8 mouse cellular contexts compared by ENCODE assay signal in genomic region chr11:119490861-119491689, GRCm38 (mm10). TPM values are rescaled to one million over a fixed set of nuclear protein-coding genes. Genes with fewer than 3 reads are reported as not detected.
DNase-seq lines count a peak whose midpoint lies in the region; ATAC-seq and TF ChIP-seq lines count a peak whose summit lies in the region.

Gene Endov (plus strand): TSS chr11:119491347.

- H3K27me3 ChIP-seq in megakaryocyte, embryonic 14.5 days (replicated peaks) = no peaks in the 10 kb centered on the region

- H3K4me3 ChIP-seq in cortical plate, adult 2 months (ENCODE audit: insufficient read depth, low read length) = peak within 1 kb of the TSS; percentile 67
- H3K4me3 ChIP-seq in megakaryocyte, embryonic 14.5 days (replicated peaks) = peak within 1 kb of the TSS; percentile 97

- H3K4me1 ChIP-seq in cortical plate, adult 2 months (ENCODE audit: control insufficient read depth, insufficient read depth, low read length) = peaks cover 2% of the 10 kb centered on the region; the same call in 1 of the 2 replicates
- H3K4me1 ChIP-seq in megakaryocyte, embryonic 14.5 days = peaks cover 71% of the 10 kb centered on the region

- peaks cover 45% of the 10 kb centered on the region for H3K36me3 ChIP-seq in megakaryocyte, embryonic 14.5 days (replicated peaks; ENCODE audit: low read length)

- TF ChIP-seq POLR2A in cortical plate, adult 2 months (IDR thresholded peaks at IDR 0.05; ENCODE audit: extremely low read depth, insufficient read depth, low read length) = 0 out of 2 replicates have a peak, but pooled peaks have one; percentile 52

- peak; percentile 70 for TF ChIP-seq CTCF in cortical plate, adult 2 months (IDR thresholded peaks at IDR 0.05; ENCODE audit: extremely low read depth, insufficient read depth, low read length)

- peak; percentile 93 for ATAC-seq in activated CD4-positive, CD25-positive, alpha-beta regulatory T cell, adult 4 months

- DNase-seq in gastrocnemius, adult 8-10 months (ENCODE audit: low spot score in 2 of 2) = peak; percentile 93 to 95
- DNase-seq in hindlimb bud, embryonic 11.5 days (ENCODE audit: extremely low spot score, low read depth, low spot score) = peak; percentile 81
- DNase-seq in left cerebral cortex, adult 8-10 months (ENCODE audit: low spot score in 2 of 2) = peak; percentile 94 to 99
- peak; percentile 98 to 99 for DNase-seq in right cerebral cortex, postnatal 10 days (ENCODE audit: low spot score in 2 of 2)
- DNase-seq in urinary bladder, postnatal 25 days (ENCODE audit: low spot score) = peak; percentile 99

- H3K9me3 ChIP-seq in megakaryocyte, embryonic 14.5 days = no peaks in the 10 kb centered on the region

- peak within 1 kb of the TSS; percentile 90 for H3K27ac ChIP-seq in cortical plate, adult 2 months (ENCODE audit: insufficient read depth, low read length)

RNA-seq across cellular contexts. Expression of gene Endov, which starts in this region (rescaled TPM):
- polyA plus RNA-seq in activated CD4-positive, CD25-positive, alpha-beta regulatory T cell, adult 4 months (2017; shearing (Covaris generic)) = 10 to 100 TPM; 11.9 to 15.2 TPM
- polyA plus RNA-seq in cortical plate, adult 2 months (2012; rRNA removed) = 21.1 and 24.4 TPM in 2 replicates
- 1 to 10 TPM; 3.8 to 4.9 (median 4.5) TPM for total RNA-seq in gastrocnemius, adult 8-10 months (2022)
- 10 to 100 TPM; 27.8 to 35.2 (median 32.8) TPM for total RNA-seq in left cerebral cortex, adult 8-10 months (2022)
- 8.7 and 10.0 TPM in 2 replicates for polyA plus RNA-seq in megakaryocyte, embryonic 14.5 days (2012; ENCODE audit: insufficient read depth, low replicate concordance)

Comparison
In these comparisons a context has a peak if more than half of its experiments do, and no peak if none do; other contexts are left out.
1. Peak in every context shown above with its lines: DNase-seq, ATAC-seq, H3K4me3 ChIP-seq and H3K27ac ChIP-seq.
2. RNA of gene Endov (total RNA-seq): 27.8 to 35.2 TPM in left cerebral cortex, adult 8-10 months; 3.8 to 4.9 TPM in gastrocnemius, adult 8-10 months; every median in the first group is over 4 times any median in the second.